Mouse (Mus musculus): Measurements from ENCODE around the gene Bsnd. TPM values are rescaled to one million over a fixed set of nuclear protein-coding genes. Genes with fewer than 3 reads are reported as not detected.

Bsnd gene
- polyA plus RNA-seq, 1 experiment, result not detected

- TF ChIP-seq CTCF (IDR thresholded peaks at IDR 0.05; ENCODE audit: borderline replicate concordance, insufficient read depth, low read length), result no peak
- no peak for TF ChIP-seq POLR2A (IDR thresholded peaks at IDR 0.05; ENCODE audit: low read depth, low read length)
- no peak overlapping the region for H3K27ac ChIP-seq (ENCODE audit: insufficient read depth, low read length)
- H3K4me1 ChIP-seq (ENCODE audit: control insufficient read depth, insufficient read depth, low read length), result no peaks in the 10 kb centered on the region
- H3K4me3 ChIP-seq (ENCODE audit: insufficient read depth, low read length), result no peak overlapping the region
Measured at GRCm38 (mm10) chr4:106435426-106435825, 56.7 kb downstream of the Bsnd start.

Other genes starting within 250 kb of the Bsnd start
- 31.1 and 35.4 TPM in 2 replicates for gene Usp24, start 176.1 kb downstream of the Bsnd start, polyA plus RNA-seq (2011; ENCODE audit: insufficient read length, low read depth, missing spikeins)
- gene Pcsk9, start 28.0 kb downstream of the Bsnd start, polyA plus RNA-seq (2011; ENCODE audit: insufficient read length, low read depth, missing spikeins), result 14.8 and 16.8 TPM in 2 replicates
- gene Dhcr24, start 68.8 kb upstream of the Bsnd start, polyA plus RNA-seq (2011; ENCODE audit: insufficient read length, low read depth, missing spikeins), result 39.3 and 48.9 TPM in 2 replicates
- gene Lexm, start 125.0 kb upstream of the Bsnd start, polyA plus RNA-seq (2011; ENCODE audit: insufficient read length, low read depth, missing spikeins), result not detected in 2 replicates
- gene Ttc22, start 130.1 kb upstream of the Bsnd start, polyA plus RNA-seq (2011; ENCODE audit: insufficient read length, low read depth, missing spikeins), result not detected in 2 replicates
- 4.6 and 5.8 TPM in 2 replicates for gene Pars2, start 158.8 kb upstream of the Bsnd start, polyA plus RNA-seq (2011; ENCODE audit: insufficient read length, low read depth, missing spikeins)
- gene Ttc4, start 186.7 kb upstream of the Bsnd start, polyA plus RNA-seq (2011; ENCODE audit: insufficient read length, low read depth, missing spikeins), result 43.5 and 45.1 TPM in 2 replicates
- gene Mroh7, start 238.6 kb upstream of the Bsnd start, polyA plus RNA-seq (2011; ENCODE audit: insufficient read length, low read depth, missing spikeins), result not detected in 2 replicates
- gene Fam151a, start 241.6 kb upstream of the Bsnd start, polyA plus RNA-seq (2011; ENCODE audit: insufficient read length, low read depth, missing spikeins), result not detected in 2 replicates

All from embryonic fibroblast, embryonic 13.5 days (primary cell).